Mouse (Mus musculus) hindbrain, embryonic 15.5 days (tissue): ENCODE measurements at regions not wholly inside any gene's neighbourhood (a gene's known extent, or its start where the extent isn't known, plus 50 kb on each side); places are given as distances from the start of the nearest gene placed in this dataset.

ENCODE experiments used
- ATAC-seq: fragments of 200-750 bp; cut with Nextera tagmentation; 2 replicates; pipeline ENCODE4 v1.8.0; 2017; ENCODE audit warnings: low read depth, moderate number of reproducible peaks, moderate TSS enrichment; ENCODE audit not compliant: low FRiP score
- H3K27ac ChIP-seq: fragments of 300-500 bp; sonication (generic); replicated peaks from 2 replicates; pipeline ENCODE4 v1.5.1; 2015; ENCODE audit warnings: mild to moderate bottlenecking, inconsistent platforms
- H3K27me3 ChIP-seq: fragments of 300-500 bp; sonication (generic); 2 replicates; pipeline ENCODE4 v1.6.1; 2015; ENCODE audit warnings: control low read depth, inconsistent platforms
- H3K36me3 ChIP-seq: fragments of 300-500 bp; sonication (generic); 2 replicates; pipeline ENCODE4 v1.6.1; 2015; ENCODE audit warnings: control low read depth, inconsistent platforms
- H3K4me1 ChIP-seq: fragments of 300-500 bp; sonication (generic); replicated peaks from 2 replicates; pipeline ENCODE4 v1.6.1; 2015; ENCODE audit warnings: control low read depth, inconsistent platforms
- H3K4me2 ChIP-seq: fragments of 300-500 bp; sonication (generic); 2 replicates; pipeline ENCODE4 v1.6.1; 2015; ENCODE audit warnings: moderate library complexity, mild to moderate bottlenecking, inconsistent platforms
- H3K4me3 ChIP-seq: fragments of 300-500 bp; sonication (generic); 2 replicates; pipeline ENCODE4 v1.5.1; 2015; ENCODE audit warnings: mild to moderate bottlenecking, inconsistent platforms
- H3K9ac ChIP-seq: fragments of 300-500 bp; sonication (generic); 2 replicates; pipeline ENCODE4 v1.6.1; 2015; ENCODE audit warnings: inconsistent platforms
- H3K9me3 ChIP-seq: fragments of 300-500 bp; sonication (generic); 2 replicates; pipeline ENCODE4 v1.6.1; 2016; ENCODE audit warnings: control low read depth, inconsistent platforms
- WGBS: fragments of 180-500 bp; shearing (Covaris S2); methylation state at CpG from one replicate; pipeline ENCODE4 v1.1.7; 2015; 5-methylcytosine and 5-hydroxymethylcytosine counted together

DNA sequence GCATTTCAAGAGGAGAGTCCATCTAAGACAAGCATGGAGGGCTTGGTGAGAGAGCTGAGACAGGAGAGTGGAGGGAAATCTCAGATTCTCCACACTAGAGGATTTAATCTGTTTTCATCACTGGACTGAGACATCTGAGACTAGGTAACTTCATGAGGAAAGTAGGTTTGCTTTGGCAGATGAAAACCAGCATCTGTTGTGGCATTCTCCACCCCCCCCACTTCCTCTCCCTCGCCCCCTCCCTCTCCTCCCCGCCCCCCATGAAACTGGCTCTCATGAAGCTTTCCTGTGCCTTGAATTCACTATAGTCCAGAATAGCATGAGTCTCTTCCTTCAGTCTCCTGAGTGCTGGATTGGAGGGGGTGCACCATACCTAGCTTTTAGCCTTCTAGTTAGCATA lies 670.7 kb downstream of the Zfp706 start:
- WGBS = 91% methylated on average over 2 of the region's 2 CpGs
- no peak for ATAC-seq
- H3K4me1 ChIP-seq = no peaks in the 10 kb centered on the region
- H3K27ac ChIP-seq = no peak overlapping the region
- no peak overlapping the region for H3K4me3 ChIP-seq
- no peaks in the 10 kb centered on the region for H3K27me3 ChIP-seq
- H3K36me3 ChIP-seq = no peaks in the 10 kb centered on the region
- H3K9me3 ChIP-seq = no peaks in the 10 kb centered on the region
- no peak overlapping the region for H3K9ac ChIP-seq
- no peak overlapping the region for H3K4me2 ChIP-seq

- WGBS = 84% methylated on average over 2 of the region's 2 CpGs
- Histone ChIP-seq H3K4me1 (no peaks in the 10 kb centered on the region), H3K27me3 (no peaks in the 10 kb centered on the region), H3K36me3 (no peaks in the 10 kb centered on the region), H3K9me3 (no peaks in the 10 kb centered on the region), H3K4me2 (no peak overlapping the region), H3K4me3 (no peak overlapping the region), H3K9ac (no peak overlapping the region), H3K27ac (no peak overlapping the region)
- ATAC-seq = no peak
Measured at GRCm38 (mm10) chr15:36335116-36335515, 672.5 kb downstream of the Zfp706 start.

DNA sequence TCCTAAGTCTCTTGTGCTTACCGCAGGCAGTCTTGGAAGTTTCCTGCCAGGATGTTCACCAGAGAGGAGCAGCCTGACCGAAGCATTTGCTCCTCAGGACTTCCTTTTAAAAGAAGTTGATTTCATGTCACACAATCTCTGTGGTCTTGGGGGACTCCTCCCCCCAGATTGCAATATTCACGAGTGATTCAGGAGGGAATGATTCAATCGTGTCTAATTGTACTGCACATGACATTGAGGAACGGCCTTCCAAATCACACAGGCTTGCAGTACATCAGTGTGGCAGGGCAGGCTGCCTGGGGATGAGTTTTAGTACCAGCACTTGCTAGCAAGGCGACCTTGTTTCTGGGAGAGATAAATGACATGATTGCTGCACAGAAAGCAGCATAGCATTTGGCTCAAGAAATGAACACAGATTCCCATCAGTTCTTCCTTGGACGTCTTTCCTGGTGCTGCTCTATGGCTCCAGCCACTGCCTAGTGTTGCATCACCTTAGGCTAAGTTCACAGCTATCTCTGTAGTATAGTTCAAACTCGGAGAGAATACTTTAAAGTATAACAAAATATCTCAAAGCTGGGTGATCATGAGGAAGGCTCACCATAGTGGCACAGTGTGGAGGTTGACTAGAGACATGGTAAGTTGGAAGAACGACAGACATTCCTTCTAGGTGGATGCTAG lies 673.0 kb downstream of the Zfp706 start:
- Histone ChIP-seq H3K9me3 (no peaks in the 10 kb centered on the region), H3K4me1 (no peaks in the 10 kb centered on the region), H3K36me3 (no peaks in the 10 kb centered on the region), H3K4me2 (no peak overlapping the region), H3K9ac (no peak overlapping the region), H3K27me3 (no peaks in the 10 kb centered on the region), H3K4me3 (no peak overlapping the region), H3K27ac (no peak overlapping the region)
- ATAC-seq = no peak
- 75% methylated on average over 9 of the region's 9 CpGs for WGBS

- WGBS = 65% methylated on average over 1 of the region's 1 CpGs
- H3K4me3 ChIP-seq = no peak overlapping the region
Measured at GRCm38 (mm10) chr15:36333857-36334256, 673.7 kb downstream of the Zfp706 start.

GRCm38 (mm10) chr15:36333265-36333664 lies 674.3 kb downstream of the Zfp706 start:
- Histone ChIP-seq H3K27ac (no peak overlapping the region), H3K9ac (no peak overlapping the region), H3K4me3 (no peak overlapping the region), H3K27me3 (no peaks in the 10 kb centered on the region), H3K9me3 (no peaks in the 10 kb centered on the region), H3K4me2 (no peak overlapping the region), H3K36me3 (no peaks in the 10 kb centered on the region), H3K4me1 (no peaks in the 10 kb centered on the region)
- no peak for ATAC-seq
- 73% methylated on average over 3 of the region's 3 CpGs for WGBS

More at GRCm38 (mm10) chr15:36333857-36334256, 673.7 kb downstream of the Zfp706 start:
- H3K9ac ChIP-seq = no peak overlapping the region
- H3K27me3 ChIP-seq = no peaks in the 10 kb centered on the region
- H3K27ac ChIP-seq = no peak overlapping the region
- ATAC-seq = no peak
- H3K4me2 ChIP-seq = no peak overlapping the region
- no peaks in the 10 kb centered on the region for H3K36me3 ChIP-seq
- no peaks in the 10 kb centered on the region for H3K9me3 ChIP-seq
- H3K4me1 ChIP-seq = no peaks in the 10 kb centered on the region
